Mouse (Mus musculus): Measurements from ENCODE around the gene Cptp. TPM values are rescaled to one million over a fixed set of nuclear protein-coding genes. Genes with fewer than 3 reads are reported as not detected.

Cptp gene
- total and polyA plus RNA-seq, 2 experiments from 2014 or later: 27.9 to 31.3 TPM

GRCm38 (mm10) chr4:155868614-155869298 lies 484 bp downstream of the Cptp start:
- Histone ChIP-seq H3K36me3 (ENCODE audit: insufficient read depth, low read length) (peaks cover 22% of the 10 kb centered on the region), H3K9me3 (ENCODE audit: low read length) (no peaks in the 10 kb centered on the region), H3K4me1 (ENCODE audit: insufficient read depth, low read length) (peaks cover 5% of the 10 kb centered on the region), H3K4me2 (ENCODE audit: low read depth, low read length) (peak overlapping the region; percentile 77), H3K27ac (peak overlapping the region; percentile 76; the same call in 1 of the 2 replicates), H3K27me3 (ENCODE audit: insufficient read depth, low read length) (no peaks in the 10 kb centered on the region), H3K9ac (replicated peaks; ENCODE audit: low read length) (peak overlapping the region; percentile 71), H3K4me3 (ENCODE audit: low read length) (peak overlapping the region; percentile 56)
- no peak for TF ChIP-seq CTCF (IDR thresholded peaks at IDR 0.05; ENCODE audit: low read depth)
- WGBS: 8% methylated on average over 22 of the region's 22 CpGs
- DNase-seq (ENCODE audit: low spot score) (no peak), ATAC-seq (peak; percentile 60; the same call in 1 of the 2 replicates)

- Histone ChIP-seq H3K4me2 (ENCODE audit: low read depth, low read length) (no peak within 1 kb of the TSS), H3K4me1 (ENCODE audit: insufficient read depth, low read length) (no peaks in the 10 kb centered on the region), H3K9me3 (ENCODE audit: low read length) (no peaks in the 10 kb centered on the region), H3K9ac (replicated peaks; ENCODE audit: low read length) (no peak within 1 kb of the TSS), H3K36me3 (ENCODE audit: insufficient read depth, low read length) (peaks cover 34% of the 10 kb centered on the region), H3K27me3 (ENCODE audit: insufficient read depth, low read length) (no peaks in the 10 kb centered on the region), H3K27ac (no peak within 1 kb of the TSS), H3K4me3 (ENCODE audit: low read length) (no peak within 1 kb of the TSS)
- DNase-seq (ENCODE audit: low spot score) (no peak), ATAC-seq (no peak)
- no peak for TF ChIP-seq CTCF (IDR thresholded peaks at IDR 0.05; ENCODE audit: low read depth)
- WGBS: 73% methylated on average over 5 of the region's 5 CpGs
Observed at GRCm38 (mm10) chr4:155863001-155863400, 6.2 kb downstream of the Cptp start, which contains the start of gene Tas1r3. Gene Tas1r3, minus strand, starts transcription at chr4:155863362.

GRCm38 (mm10) chr4:155861787-155862186 lies 7.5 kb downstream of the Cptp start:
- WGBS: 91% methylated on average over 7 of the region's 7 CpGs
- Histone ChIP-seq H3K27me3 (ENCODE audit: insufficient read depth, low read length) (no peaks in the 10 kb centered on the region), H3K36me3 (ENCODE audit: insufficient read depth, low read length) (peaks cover 40% of the 10 kb centered on the region), H3K9ac (replicated peaks; ENCODE audit: low read length) (no peak overlapping the region), H3K9me3 (ENCODE audit: low read length) (no peaks in the 10 kb centered on the region), H3K4me1 (ENCODE audit: insufficient read depth, low read length) (no peaks in the 10 kb centered on the region), H3K4me2 (ENCODE audit: low read depth, low read length) (no peak overlapping the region), H3K4me3 (ENCODE audit: low read length) (no peak overlapping the region), H3K27ac (no peak overlapping the region)
- DNase-seq (ENCODE audit: low spot score) (no peak), ATAC-seq (no peak)
- no peak for TF ChIP-seq CTCF (IDR thresholded peaks at IDR 0.05; ENCODE audit: low read depth)

GRCm38 (mm10) chr4:155859318-155859717 lies 9.9 kb downstream of the Cptp start:
- DNase-seq (ENCODE audit: low spot score): peak; percentile 30
- Histone ChIP-seq H3K4me2 (ENCODE audit: low read depth, low read length) (no peak overlapping the region), H3K9ac (replicated peaks; ENCODE audit: low read length) (no peak overlapping the region), H3K9me3 (ENCODE audit: low read length) (no peaks in the 10 kb centered on the region), H3K27me3 (ENCODE audit: insufficient read depth, low read length) (no peaks in the 10 kb centered on the region), H3K36me3 (ENCODE audit: insufficient read depth, low read length) (peaks cover 52% of the 10 kb centered on the region), H3K27ac (no peak overlapping the region), H3K4me1 (ENCODE audit: insufficient read depth, low read length) (no peaks in the 10 kb centered on the region), H3K4me3 (ENCODE audit: low read length) (no peak overlapping the region)
- ATAC-seq: no peak
- 36% methylated on average over 13 of the region's 13 CpGs for WGBS
- TF ChIP-seq CTCF (IDR thresholded peaks at IDR 0.05; ENCODE audit: low read depth): no peak

GRCm38 (mm10) chr4:155856881-155857280 lies 12.4 kb downstream of the Cptp start:
- no peak for TF ChIP-seq CTCF (IDR thresholded peaks at IDR 0.05; ENCODE audit: low read depth)
- no peak for ATAC-seq
- H3K9me3 ChIP-seq (ENCODE audit: low read length): no peaks in the 10 kb centered on the region

GRCm38 (mm10) chr4:155856071-155856470 lies 13.2 kb downstream of the Cptp start:
- 92% methylated on average over 12 of the region's 12 CpGs for WGBS
- Histone ChIP-seq H3K27ac (no peak overlapping the region), H3K4me2 (ENCODE audit: low read depth, low read length) (no peak overlapping the region), H3K27me3 (ENCODE audit: insufficient read depth, low read length) (no peaks in the 10 kb centered on the region), H3K9ac (replicated peaks; ENCODE audit: low read length) (no peak overlapping the region), H3K4me1 (ENCODE audit: insufficient read depth, low read length) (no peaks in the 10 kb centered on the region), H3K36me3 (ENCODE audit: insufficient read depth, low read length) (peaks cover 52% of the 10 kb centered on the region), H3K4me3 (ENCODE audit: low read length) (no peak overlapping the region), H3K9me3 (ENCODE audit: low read length) (no peaks in the 10 kb centered on the region)
- no peak for TF ChIP-seq CTCF (IDR thresholded peaks at IDR 0.05; ENCODE audit: low read depth)
- DNase-seq (ENCODE audit: low spot score): no peak
- no peak for ATAC-seq

More at GRCm38 (mm10) chr4:155856881-155857280, 12.4 kb downstream of the Cptp start:
- 73% methylated on average over 3 of the region's 3 CpGs for WGBS
- no peak overlapping the region for H3K27ac ChIP-seq
- no peak overlapping the region for H3K4me3 ChIP-seq (ENCODE audit: low read length)
- H3K4me1 ChIP-seq (ENCODE audit: insufficient read depth, low read length): no peaks in the 10 kb centered on the region
- no peak overlapping the region for H3K4me2 ChIP-seq (ENCODE audit: low read depth, low read length)
- H3K36me3 ChIP-seq (ENCODE audit: insufficient read depth, low read length): peaks cover 55% of the 10 kb centered on the region
- DNase-seq (ENCODE audit: low spot score): no peak
- no peaks in the 10 kb centered on the region for H3K27me3 ChIP-seq (ENCODE audit: insufficient read depth, low read length)
- H3K9ac ChIP-seq (replicated peaks; ENCODE audit: low read length): no peak overlapping the region

GRCm38 (mm10) chr4:155854991-155855390 lies 14.2 kb downstream of the Cptp start:
- DNase-seq (ENCODE audit: low spot score): no peak
- ATAC-seq: no peak
- Histone ChIP-seq H3K27ac (no peak overlapping the region), H3K4me3 (ENCODE audit: low read length) (no peak overlapping the region), H3K9ac (replicated peaks; ENCODE audit: low read length) (no peak overlapping the region), H3K4me2 (ENCODE audit: low read depth, low read length) (no peak overlapping the region), H3K4me1 (ENCODE audit: insufficient read depth, low read length) (peaks cover 7% of the 10 kb centered on the region; the same call in 1 of the 2 replicates), H3K36me3 (ENCODE audit: insufficient read depth, low read length) (peaks cover 49% of the 10 kb centered on the region), H3K27me3 (ENCODE audit: insufficient read depth, low read length) (no peaks in the 10 kb centered on the region), H3K9me3 (ENCODE audit: low read length) (no peaks in the 10 kb centered on the region)
- 94% methylated on average over 12 of the region's 12 CpGs for WGBS
- no peak for TF ChIP-seq CTCF (IDR thresholded peaks at IDR 0.05; ENCODE audit: low read depth)

Data from hindbrain, postnatal 0 days (tissue).